8 mouse cellular contexts compared by ENCODE assay signal in genomic region chr9:40241223-40241801, GRCm38 (mm10). TPM values are rescaled to one million over a fixed set of nuclear protein-coding genes. Genes with fewer than 3 reads are reported as not detected.
DNase-seq lines count a peak whose midpoint lies in the region; ATAC-seq and TF ChIP-seq lines count a peak whose summit lies in the region.

No protein-coding gene starts in this region.

- no peak for TF ChIP-seq CTCF in E14TG2a.4 (conservative IDR thresholded peaks at IDR 0.05; ENCODE audit: low read length)
- no peak for TF ChIP-seq CTCF in heart, postnatal 0 days (IDR thresholded peaks at IDR 0.05; ENCODE audit: low read depth)

- no peak overlapping the region; the same call in 1 of the 2 replicates for H3K27ac ChIP-seq in embryonic facial prominence, embryonic 14.5 days (replicated peaks; ENCODE audit: low read depth, low read length)
- H3K27ac ChIP-seq in heart, postnatal 0 days (ENCODE audit: low read depth), result no peak overlapping the region
- peak overlapping the region; percentile 93 for H3K27ac ChIP-seq in neural tube, embryonic 14.5 days (ENCODE audit: low read depth, low read length)

- peak; percentile 62 for DNase-seq in adrenal gland, postnatal 14 days
- peak; percentile 72 for DNase-seq in embryonic facial prominence, embryonic 14.5 days (ENCODE audit: low spot score)
- no peak for DNase-seq in heart, postnatal 0 days (ENCODE audit: low spot score)
- peak; percentile 71 for DNase-seq in layer of hippocampus, adult 9-11 months
- peak; percentile 45 to 61 for DNase-seq in lung, adult 18-20 months

- peak overlapping the region; percentile 60 for H3K9ac ChIP-seq in embryonic facial prominence, embryonic 14.5 days (ENCODE audit: low read depth, low read length)
- 0 out of 2 replicates have a peak overlapping the region, but pooled peaks have one; percentile 22 for H3K9ac ChIP-seq in heart, postnatal 0 days (replicated peaks; ENCODE audit: low read depth, low read length)
- H3K9ac ChIP-seq in neural tube, embryonic 14.5 days (replicated peaks; ENCODE audit: low read depth, low read length), result peak overlapping the region; percentile 63

- peak; percentile 85 for ATAC-seq in embryonic facial prominence, embryonic 14.5 days (ENCODE audit: low read depth)
- peak; percentile 64; the same call in 1 of the 2 replicates for ATAC-seq in heart, postnatal 0 days (ENCODE audit: insufficient read depth, low read depth)
- peak; percentile 87 for ATAC-seq in neural tube, embryonic 14.5 days (ENCODE audit: low read depth)
- ATAC-seq in inflammation-experienced regulatory T-cells, adult 6 months, result no peak

- H3K4me1 ChIP-seq in E14TG2a.4 (replicated peaks; ENCODE audit: low read depth, low read length), result peaks cover 48% of the 10 kb centered on the region
- peaks cover 7% of the 10 kb centered on the region; the same call in 1 of the 2 replicates for H3K4me1 ChIP-seq in embryonic facial prominence, embryonic 14.5 days (ENCODE audit: control insufficient read depth, insufficient read depth, low read length)
- H3K4me1 ChIP-seq in heart, postnatal 0 days (ENCODE audit: control insufficient read depth, insufficient read depth), result peaks cover 4% of the 10 kb centered on the region; the same call in 1 of the 2 replicates
- H3K4me1 ChIP-seq in neural tube, embryonic 14.5 days (ENCODE audit: control insufficient read depth, insufficient read depth, low read length), result peaks cover 7% of the 10 kb centered on the region; the same call in 1 of the 2 replicates

- no peak for TF ChIP-seq EP300 in heart, postnatal 0 days (IDR thresholded peaks at IDR 0.05; ENCODE audit: low read depth)

- H3K9me3 ChIP-seq in E14TG2a.4 (ENCODE audit: low read length), result no peaks in the 10 kb centered on the region
- H3K9me3 ChIP-seq in embryonic facial prominence, embryonic 14.5 days (ENCODE audit: control insufficient read depth, low read length), result no peaks in the 10 kb centered on the region
- no peaks in the 10 kb centered on the region for H3K9me3 ChIP-seq in heart, postnatal 0 days (replicated peaks; ENCODE audit: control insufficient read depth, low read length)
- H3K9me3 ChIP-seq in neural tube, embryonic 14.5 days (ENCODE audit: control insufficient read depth, low read length), result no peaks in the 10 kb centered on the region

- peak overlapping the region; percentile 78 for H3K4me2 ChIP-seq in embryonic facial prominence, embryonic 14.5 days (ENCODE audit: low read depth, low read length)
- peak overlapping the region; percentile 70 for H3K4me2 ChIP-seq in heart, postnatal 0 days (ENCODE audit: low read depth, low read length)
- H3K4me2 ChIP-seq in neural tube, embryonic 14.5 days (ENCODE audit: low read depth, low read length), result peak overlapping the region; percentile 83

- peak overlapping the region; percentile 88 for H3K4me3 ChIP-seq in E14TG2a.4 (replicated peaks; ENCODE audit: low read length)
- H3K4me3 ChIP-seq in embryonic facial prominence, embryonic 14.5 days (ENCODE audit: low read depth, low read length), result peak overlapping the region; percentile 45
- peak overlapping the region; percentile 48 for H3K4me3 ChIP-seq in heart, postnatal 0 days (ENCODE audit: low read depth, low read length)
- H3K4me3 ChIP-seq in neural tube, embryonic 14.5 days (ENCODE audit: low read depth, low read length), result peak overlapping the region; percentile 40

- peaks cover 17% of the 10 kb centered on the region for H3K36me3 ChIP-seq in E14TG2a.4 (ENCODE audit: insufficient read depth, low read length)
- H3K36me3 ChIP-seq in embryonic facial prominence, embryonic 14.5 days (ENCODE audit: control insufficient read depth, insufficient read depth, low read length), result no peaks in the 10 kb centered on the region
- H3K36me3 ChIP-seq in heart, postnatal 0 days (replicated peaks; ENCODE audit: control insufficient read depth, insufficient read depth, low read length), result no peaks in the 10 kb centered on the region
- no peaks in the 10 kb centered on the region for H3K36me3 ChIP-seq in neural tube, embryonic 14.5 days (ENCODE audit: control insufficient read depth, insufficient read depth, low read length)

- under 1% methylated on average over 15 of the region's 15 CpGs for WGBS in embryonic facial prominence, embryonic 14.5 days
- WGBS in heart, postnatal 0 days, result 4% methylated on average over 15 of the region's 15 CpGs
- WGBS in neural tube, embryonic 14.5 days, result under 1% methylated on average over 15 of the region's 15 CpGs

- no peaks in the 10 kb centered on the region for H3K27me3 ChIP-seq in E14TG2a.4 (ENCODE audit: insufficient read depth, low read length)
- H3K27me3 ChIP-seq in embryonic facial prominence, embryonic 14.5 days (replicated peaks; ENCODE audit: control insufficient read depth, insufficient read depth, low read length), result peaks cover 10% of the 10 kb centered on the region
- H3K27me3 ChIP-seq in heart, postnatal 0 days (ENCODE audit: control insufficient read depth, insufficient read depth, low read length), result peaks cover 6% of the 10 kb centered on the region; the same call in 1 of the 2 replicates
- H3K27me3 ChIP-seq in neural tube, embryonic 14.5 days (ENCODE audit: control insufficient read depth, insufficient read depth, low read length), result no peaks in the 10 kb centered on the region

RNA-seq across cellular contexts. Expression of gene Scn3b, which starts 27.7 kb away (rescaled TPM):
- total RNA-seq in adrenal gland, postnatal 14 days (2021), result 3.2 and 5.4 TPM in 2 replicates
- polyA plus RNA-seq in embryonic facial prominence, embryonic 14.5 days (2014; fragmentation: Nextera tagmentation; extraction: Ambion mirVana), result 34.7 and 42.9 TPM in 2 replicates
- 0.54 and 5.5 TPM in 2 replicates for total RNA-seq in heart, postnatal 0 days (2014; rRNA removed; ENCODE audit: low replicate concordance)
- 0.60 and 0.75 TPM in 2 replicates for polyA plus RNA-seq in heart, postnatal 0 days (2015; fragmentation: Nextera tagmentation; extraction: Ambion mirVana)
- 186 and 193 TPM in 2 replicates for polyA plus RNA-seq in neural tube, embryonic 14.5 days (2014; fragmentation: Nextera tagmentation; extraction: Ambion mirVana)
- polyA plus RNA-seq in inflammation-experienced regulatory T-cells, adult 6 months (2017; shearing (Covaris generic)), result not detected

RNA-seq across cellular contexts. Expression of gene Zfp202, which starts 49.2 kb away (rescaled TPM):
- total RNA-seq in adrenal gland, postnatal 14 days (2021), result 3.9 and 5.0 TPM in 2 replicates
- polyA plus RNA-seq in embryonic facial prominence, embryonic 14.5 days (2014; fragmentation: Nextera tagmentation; extraction: Ambion mirVana), result 5.7 and 6.1 TPM in 2 replicates
- total RNA-seq in heart, postnatal 0 days (2014; rRNA removed; ENCODE audit: low replicate concordance), result 1.5 TPM in 2 replicates
- polyA plus RNA-seq in heart, postnatal 0 days (2015; fragmentation: Nextera tagmentation; extraction: Ambion mirVana), result 2.1 and 2.4 TPM in 2 replicates
- 11.7 and 13.4 TPM in 2 replicates for polyA plus RNA-seq in neural tube, embryonic 14.5 days (2014; fragmentation: Nextera tagmentation; extraction: Ambion mirVana)
- 1 to 10 TPM in 2 of 3 experiments, under 1 TPM in 1; 0.44 to 2.2 (median 1.6) TPM for polyA plus RNA-seq in inflammation-experienced regulatory T-cells, adult 6 months (2017; shearing (Covaris generic))

Comparison
In these comparisons a context has a peak if more than half of its experiments do, and no peak if none do; other contexts are left out.
1. RNA of gene Scn3b, which starts 27.7 kb away (polyA plus RNA-seq): 186 to 193 TPM in neural tube, embryonic 14.5 days and 34.7 to 42.9 TPM in embryonic facial prominence, embryonic 14.5 days; 0.60 to 0.75 TPM in heart, postnatal 0 days and not detected in inflammation-experienced regulatory T-cells, adult 6 months; every median in the first group is over 10 times any median in the second.
2. Peak in every context shown above with its lines, with median percentiles within 50 percentile points of each other: H3K4me3 ChIP-seq, H3K4me2 ChIP-seq and H3K9ac ChIP-seq.